Mouse (Mus musculus) lung, adult 18-20 months (tissue): Measurements from ENCODE around the gene Tmem178b.

Experiments
- DNase-seq, 2 experiments: peaks; one replicate each; pipeline ENCODE4 v3.0.0; 2022; ENCODE audit warnings: mixed read lengths in 2 of 2

Gene Tmem178b

DNA sequence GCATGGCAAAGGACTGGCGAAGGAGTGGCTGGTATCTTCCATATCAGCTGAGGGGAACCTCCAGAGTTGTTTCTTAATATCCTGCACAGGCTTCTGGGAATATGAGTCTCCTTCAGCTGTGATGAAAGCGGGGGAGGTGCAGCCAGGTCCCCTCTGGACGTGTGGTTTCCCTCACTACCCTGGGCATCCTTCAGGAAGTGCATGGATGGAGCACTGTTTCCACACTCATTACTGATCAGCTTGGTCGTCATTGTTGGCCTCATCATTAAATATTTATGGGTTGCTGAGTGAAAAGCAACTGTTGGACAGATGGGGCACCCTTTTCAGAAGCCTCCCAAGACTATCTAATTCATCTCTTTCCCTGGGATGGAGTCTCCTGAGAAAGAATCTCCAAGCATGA, 146.3 kb downstream of the Tmem178b start:
- DNase-seq, result no peak

DNA sequence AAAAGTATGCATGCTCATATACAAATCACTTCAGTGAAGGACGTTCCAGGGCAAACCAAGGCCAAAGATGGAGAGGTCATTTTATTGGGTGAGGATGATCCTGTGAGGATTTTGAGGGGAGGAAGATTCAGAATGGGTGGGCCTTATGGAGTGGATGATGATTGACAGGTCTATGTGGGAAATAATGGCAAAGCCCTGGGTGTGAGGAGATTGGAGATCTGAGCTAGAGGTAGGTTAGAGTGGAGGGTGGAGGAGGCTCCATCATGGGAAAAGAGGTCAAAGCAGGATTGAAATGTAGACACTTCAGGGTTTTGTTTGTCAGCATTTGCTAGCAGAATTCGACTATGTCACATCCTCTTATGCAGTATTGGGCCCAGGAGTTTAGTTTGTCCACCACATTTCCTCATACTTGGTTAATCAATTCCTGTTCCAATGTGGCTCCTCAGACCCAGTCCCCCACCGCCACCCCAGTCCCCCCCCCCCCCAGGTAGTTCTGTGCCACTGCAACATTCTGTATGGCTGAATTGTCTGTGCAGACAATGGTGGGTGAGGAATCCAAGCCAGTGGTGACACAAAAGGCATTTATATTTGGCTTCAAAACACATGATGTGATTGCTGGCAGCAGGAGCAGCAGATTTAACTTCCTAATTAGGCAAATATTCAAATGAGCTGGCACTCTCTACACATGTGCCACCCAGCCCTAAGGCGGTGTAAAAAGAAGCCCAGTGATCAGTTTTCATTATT, 150.7 kb downstream of the Tmem178b start:
- no peak for DNase-seq

DNA sequence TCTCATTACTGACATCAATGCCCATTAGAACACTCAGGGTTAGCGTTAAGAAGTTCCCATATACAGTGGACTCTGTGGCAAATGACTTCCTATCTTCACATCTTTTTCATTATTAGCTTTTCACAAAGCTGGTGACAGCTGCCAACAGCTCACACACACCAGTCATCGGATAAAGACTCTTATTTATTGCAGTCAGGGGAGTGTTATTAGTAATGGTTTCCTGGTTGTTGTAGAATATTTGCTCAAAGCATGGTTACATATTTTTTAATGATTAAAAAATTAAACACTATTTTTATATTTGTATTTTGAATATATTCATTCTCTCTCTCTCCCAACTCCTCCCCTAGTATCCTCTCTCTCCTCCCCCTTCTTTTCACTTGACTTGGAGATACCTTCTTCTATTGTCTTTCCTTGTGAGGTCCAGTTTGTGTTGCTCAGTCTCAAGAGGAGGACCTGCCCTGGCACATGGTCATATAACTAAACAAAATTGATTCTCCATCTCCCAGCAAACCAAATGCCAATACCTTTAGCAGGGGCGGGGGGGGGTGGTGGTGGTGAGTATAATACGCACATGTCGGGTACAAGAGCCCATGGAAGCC, 151.4 kb downstream of the Tmem178b start:
- DNase-seq, result no peak

DNA sequence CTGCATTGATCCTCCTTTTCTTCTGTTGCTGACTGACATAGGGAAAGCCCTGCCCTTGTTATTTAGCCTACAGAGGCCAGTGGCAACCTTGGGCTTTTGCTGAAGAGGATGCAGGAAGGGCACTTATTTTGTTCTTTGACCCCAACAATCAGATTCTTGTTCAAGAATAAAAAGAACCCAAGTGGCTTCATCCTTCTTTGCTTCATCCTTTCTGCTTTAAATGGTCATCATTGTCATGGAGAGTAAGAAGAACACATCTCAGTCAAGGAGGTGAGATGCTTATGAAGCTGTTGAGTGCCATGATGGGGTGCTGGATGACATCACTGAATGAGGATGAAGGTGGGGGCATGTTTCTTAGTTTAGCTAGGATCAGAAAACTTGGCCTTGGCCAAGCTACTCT, 159.8 kb downstream of the Tmem178b start:
- no peak for DNase-seq

DNA sequence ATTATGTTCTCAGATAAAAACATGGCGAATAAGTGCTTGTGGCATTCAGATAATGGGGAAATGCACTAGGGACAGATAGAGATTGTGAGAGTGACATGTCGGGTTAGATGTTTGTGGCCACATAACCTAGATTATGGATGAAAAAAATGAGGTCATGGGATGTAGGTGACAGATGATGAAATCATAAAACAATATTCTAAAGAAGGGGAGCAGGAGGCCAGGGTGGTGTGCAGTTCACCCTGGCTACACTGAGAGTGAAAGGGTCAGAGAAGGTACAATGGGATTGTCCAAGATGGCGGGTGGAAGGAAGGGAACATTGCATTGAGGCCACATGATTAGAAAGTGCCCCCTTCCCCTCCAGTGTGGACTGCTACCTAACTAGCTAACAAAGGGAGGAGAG, 160.9 kb downstream of the Tmem178b start:
- no peak for DNase-seq

DNA sequence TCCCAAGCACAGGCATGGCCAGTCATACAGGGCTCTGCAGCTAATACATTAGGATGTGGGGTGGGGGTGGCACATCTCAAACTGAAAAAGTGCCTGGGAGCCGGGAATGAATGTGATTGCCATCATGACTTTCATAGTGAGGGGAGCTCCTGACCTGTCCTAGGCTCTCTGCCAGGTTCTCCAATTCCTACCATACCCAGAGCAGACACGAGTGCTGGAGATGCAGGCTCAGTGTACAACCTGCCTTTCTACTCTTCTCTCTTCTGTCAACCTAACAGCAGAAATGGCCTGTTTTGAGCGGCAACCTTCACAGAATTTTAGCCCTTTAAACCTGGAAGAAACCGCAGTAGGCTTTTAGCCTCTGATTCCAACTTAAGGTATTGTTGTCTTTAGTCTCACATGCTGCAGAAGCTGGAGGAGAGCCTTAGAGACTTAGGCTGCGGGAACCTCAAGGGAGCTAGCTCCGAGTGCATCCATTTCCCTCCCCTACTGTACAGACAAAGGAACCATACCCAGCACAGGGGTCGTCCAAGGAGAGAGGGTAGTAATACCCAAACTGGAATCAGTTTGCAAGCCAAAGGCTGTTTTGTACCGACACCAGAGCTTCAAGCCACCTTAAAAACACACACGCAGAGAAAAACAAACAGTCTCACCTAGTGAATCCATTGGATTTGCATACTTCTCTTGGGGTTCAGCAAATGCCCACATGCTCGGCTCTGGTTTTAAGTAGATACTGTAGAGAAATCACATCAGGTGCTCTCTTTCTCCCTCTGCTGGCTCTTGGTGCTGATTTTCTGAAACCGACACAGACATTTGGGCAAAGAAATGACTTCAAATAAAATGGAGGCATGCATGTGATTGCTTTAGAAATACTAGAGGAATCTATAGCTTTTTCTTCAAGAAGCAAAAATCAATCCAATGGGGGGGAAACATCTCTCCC, 176.2 kb downstream of the Tmem178b start:
- no peak for DNase-seq

DNA sequence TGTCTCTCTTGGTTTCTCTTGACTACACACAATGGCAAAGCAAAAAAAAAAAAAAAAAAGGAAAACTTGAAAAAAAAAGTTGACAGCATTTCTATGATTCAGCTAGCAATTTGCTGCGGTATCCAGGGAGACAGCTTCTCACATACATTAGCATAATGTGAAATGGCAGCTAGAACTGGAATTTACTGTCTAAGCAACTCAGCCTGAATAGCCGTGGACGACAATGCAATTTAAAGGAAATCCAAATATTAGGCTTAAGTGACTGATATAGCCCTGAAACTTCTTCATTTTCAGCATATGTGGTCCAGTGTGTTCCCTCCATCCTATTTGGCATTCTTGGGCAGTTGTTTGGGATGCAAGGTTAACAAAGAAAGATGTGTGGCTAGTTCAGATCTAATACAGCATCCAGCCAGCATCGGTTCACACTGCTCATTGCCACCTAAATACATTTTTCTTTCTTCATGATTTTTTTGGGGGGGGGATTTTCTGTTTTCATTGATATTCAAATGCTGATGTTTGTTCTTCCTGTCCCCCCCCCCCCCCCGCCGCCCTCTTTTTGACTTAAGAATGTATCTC, 176.9 kb downstream of the Tmem178b start:
- DNase-seq, result no peak

DNA sequence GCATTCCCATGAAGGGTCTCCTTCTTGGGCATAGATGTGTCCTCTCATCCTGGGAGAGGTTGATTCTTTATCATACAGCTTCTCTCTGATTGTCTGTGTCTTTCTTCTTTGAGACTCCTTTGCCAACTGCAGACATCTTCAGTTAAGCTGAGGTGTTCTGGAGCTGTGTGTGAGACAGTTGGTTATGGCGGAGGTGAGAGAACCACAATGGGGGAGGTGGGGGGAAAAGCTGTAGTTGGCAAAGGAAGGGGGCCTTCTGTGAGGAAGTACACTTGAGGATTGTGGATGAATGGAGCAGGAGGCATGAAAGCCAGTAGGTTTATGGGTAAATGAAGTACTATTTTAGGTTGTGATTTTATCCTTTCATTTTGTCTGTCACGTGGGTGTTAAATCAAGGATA, 178.6 kb downstream of the Tmem178b start:
- DNase-seq, result no peak

DNA sequence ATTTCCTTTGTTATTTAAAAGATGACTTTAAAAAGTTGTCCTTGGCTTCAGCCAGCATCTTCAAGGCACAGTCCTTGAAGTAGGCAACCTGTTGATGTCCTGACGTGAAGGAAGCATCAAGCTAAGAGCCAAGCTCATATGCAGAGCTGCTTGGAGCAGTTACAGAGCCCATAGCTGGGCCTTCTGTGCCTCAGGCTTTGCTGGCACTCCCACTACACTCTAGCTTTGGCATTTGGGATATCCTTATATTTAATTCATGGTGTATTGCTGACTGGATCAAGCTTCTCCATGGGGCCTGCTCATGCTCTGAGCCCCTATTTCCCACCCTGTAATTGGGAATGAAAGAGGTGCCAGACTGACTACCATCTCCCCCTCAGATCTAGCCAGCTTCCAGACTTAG, 179.5 kb downstream of the Tmem178b start:
- no peak for DNase-seq

DNA sequence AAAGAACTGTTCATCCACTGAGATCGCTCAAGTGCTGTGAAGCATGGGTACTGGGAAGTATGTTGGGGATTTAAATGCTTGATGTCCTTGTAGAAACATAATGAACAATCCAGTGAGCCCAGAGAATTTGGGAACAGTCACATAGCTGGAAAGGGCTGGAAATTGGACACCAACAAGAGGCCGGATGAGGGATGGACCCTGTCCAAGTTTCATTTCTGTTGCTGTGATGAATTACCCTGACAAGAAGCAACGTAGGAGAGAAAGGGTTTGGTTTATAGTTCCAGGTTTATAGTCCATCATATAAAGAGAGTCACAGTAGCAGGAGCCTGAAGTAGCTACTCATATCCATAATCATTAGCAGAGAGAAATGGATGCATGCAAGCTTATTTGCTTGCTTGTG, 186.4 kb downstream of the Tmem178b start:
- no peak for DNase-seq

DNA sequence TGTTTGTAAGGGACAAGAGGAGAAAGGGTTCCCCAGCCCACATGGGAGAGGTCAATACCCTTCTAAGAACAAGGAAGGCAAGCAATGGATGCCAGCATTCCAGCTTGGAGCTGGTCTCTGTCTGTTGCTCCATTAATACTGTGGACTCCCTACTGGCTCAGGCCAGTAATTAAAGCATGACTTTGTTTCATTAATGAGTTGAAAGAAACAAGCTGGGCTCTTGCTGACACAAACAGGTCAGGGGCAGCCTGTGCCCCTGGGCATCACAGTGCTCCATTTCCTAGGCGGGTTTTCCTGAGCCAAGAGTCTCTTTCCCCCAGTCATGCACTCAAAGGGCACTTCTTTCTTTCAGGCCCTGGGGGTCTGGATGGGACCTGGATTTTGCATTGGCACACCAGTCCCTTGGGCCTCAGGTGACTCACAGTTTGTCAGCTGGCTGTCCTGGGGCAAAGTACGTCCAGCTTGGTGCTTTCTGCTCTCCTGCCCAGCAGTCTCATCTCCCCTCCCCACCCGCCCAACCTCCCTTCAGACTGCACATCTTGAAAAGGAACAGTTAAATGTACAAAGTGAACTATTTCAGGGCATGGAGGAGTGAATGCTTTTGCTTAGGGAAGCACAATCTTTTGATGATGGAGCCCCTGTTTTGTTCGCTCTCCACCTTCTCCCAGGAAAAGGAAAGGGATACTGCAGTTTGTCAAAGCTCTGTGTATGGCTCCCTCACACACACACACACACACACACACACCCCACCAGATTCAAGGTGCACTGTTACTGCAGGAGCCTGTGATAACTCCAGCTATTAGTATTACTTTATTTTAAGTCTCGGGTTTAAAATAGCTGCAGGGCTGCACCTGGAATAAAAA, 188.5 kb downstream of the Tmem178b start:
- no peak for DNase-seq

DNA sequence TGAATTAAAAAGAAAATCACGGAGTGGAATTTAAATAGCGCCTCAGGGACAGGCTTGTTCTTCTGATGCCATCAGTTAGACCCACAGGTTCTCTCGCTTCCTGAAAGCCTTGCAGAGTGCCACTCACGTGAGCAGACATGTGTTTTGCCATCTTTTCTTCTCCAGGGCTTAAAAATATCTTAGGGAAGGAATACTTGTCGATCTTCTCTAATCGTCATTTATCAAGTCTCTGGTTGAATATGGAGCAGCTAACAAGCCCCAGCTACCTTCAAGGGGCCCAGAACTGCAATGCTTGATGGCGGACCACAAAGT, 189.1 kb downstream of the Tmem178b start:
- no peak for DNase-seq

DNA sequence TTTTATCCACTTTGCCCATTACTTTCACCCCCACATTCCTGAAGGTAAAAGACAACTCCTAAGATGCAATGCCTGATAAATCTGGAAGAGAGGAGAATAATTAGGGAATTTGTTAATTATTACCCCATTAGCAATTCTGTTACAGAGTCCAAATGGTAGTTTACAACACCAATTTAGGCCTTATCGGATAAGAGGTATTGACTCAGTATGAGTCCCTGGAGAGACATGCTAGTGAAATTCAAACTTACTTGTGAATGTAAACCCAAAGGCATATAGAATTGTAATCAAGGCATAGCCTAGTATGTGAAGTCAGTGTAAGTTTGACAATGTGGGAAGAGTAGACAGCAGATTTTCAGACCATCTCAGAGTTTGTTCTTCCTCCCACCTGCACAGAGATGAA, 190.4 kb downstream of the Tmem178b start:
- no peak for DNase-seq

DNA sequence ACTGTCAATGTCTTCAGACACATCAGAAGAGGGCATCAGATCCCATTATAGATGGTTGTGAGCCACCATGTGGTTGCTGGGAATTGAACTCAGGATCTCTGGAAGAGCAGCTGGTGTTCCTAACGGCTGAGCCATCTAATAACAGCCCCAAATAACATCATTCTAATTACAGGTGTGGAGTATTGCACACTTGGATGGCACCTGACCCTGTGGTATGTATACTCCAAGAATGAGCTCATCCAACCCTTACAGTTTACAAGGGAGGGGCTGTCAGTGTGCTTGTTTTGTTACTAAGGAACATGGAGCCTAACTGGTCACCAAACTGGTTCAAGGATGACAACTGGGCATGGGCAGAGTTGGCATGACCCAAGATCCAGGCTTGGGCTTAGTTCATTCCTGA, 190.8 kb downstream of the Tmem178b start:
- no peak for DNase-seq

DNA sequence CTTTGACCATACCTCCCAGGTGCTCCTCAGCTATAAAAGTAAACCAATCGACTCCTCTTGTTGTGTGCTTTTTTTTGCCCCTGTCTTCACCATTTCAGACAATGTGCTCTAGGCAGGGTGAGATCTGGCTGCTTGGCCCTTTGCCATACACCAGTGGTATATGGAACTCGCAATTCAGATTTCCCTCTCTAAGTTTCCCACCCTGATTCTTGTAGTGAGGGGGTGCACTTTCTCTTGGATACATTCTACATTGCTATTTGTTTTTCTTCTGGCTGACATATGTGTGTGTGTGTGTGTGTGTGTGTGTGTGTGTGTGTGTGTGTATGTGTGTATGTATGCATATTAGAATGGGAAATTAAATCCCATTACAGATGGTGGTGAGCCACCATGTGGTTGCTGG, 191.3 kb downstream of the Tmem178b start:
- no peak for DNase-seq

DNA sequence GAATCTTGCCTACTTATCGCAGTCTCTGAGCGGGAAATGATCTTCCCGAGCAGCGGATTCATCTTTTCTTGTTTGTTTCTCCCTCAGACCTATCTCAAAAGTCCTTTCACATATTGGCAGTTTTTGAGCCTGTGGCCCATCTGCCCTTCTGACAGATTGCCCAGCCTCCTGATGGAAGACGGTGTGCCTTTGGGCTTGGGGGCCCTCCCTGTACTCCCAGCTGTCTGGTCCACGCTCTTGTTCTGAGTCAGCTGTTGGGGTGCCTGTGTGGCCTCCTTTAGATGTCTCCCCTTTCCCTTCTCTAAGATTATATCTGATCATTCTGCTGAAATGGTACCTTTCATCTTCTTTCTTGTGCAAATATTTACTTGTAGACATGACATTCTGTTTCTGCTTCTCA, 195.4 kb downstream of the Tmem178b start:
- DNase-seq, result no peak

DNA sequence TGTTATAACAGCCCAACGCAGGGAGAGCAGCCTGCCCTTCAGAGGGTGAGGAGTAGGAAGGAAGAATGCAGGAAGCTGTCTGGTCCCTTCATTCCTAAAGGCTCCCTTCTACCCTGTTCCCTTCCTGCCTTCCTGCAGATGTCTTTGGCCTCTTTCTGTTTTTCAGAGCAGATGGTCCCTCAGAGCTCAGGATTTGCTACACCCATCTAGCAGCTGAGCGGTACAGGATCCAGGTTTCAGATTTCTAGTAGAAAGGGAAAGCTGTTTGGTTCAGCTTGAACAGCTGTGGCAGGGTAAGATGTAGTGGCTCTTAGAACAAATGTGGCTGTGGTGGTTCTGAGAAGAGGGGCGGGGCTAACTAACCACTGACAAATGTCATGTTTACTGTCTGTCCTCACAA, 197.9 kb downstream of the Tmem178b start:
- no peak for DNase-seq

DNA sequence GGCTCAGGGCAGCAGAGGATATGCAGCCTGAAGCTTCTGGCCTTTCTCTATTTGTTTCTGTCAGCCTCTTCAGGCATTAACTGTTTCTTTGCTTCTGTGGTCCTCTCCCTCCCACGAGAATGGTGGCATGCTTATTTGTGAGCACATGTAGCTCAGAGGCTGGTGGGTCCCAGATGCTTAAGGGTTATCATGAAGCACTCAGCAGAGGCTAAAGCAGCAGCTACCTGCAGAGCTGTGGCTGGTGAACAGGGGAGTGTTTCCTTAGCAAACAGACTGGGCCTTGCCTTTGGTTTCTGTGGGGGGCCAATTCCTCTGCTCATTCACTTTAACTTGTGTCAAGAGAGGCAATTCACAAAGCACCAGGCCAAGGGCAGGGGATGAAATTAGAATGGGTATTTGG, 203.0 kb downstream of the Tmem178b start:
- DNase-seq, result no peak

DNA sequence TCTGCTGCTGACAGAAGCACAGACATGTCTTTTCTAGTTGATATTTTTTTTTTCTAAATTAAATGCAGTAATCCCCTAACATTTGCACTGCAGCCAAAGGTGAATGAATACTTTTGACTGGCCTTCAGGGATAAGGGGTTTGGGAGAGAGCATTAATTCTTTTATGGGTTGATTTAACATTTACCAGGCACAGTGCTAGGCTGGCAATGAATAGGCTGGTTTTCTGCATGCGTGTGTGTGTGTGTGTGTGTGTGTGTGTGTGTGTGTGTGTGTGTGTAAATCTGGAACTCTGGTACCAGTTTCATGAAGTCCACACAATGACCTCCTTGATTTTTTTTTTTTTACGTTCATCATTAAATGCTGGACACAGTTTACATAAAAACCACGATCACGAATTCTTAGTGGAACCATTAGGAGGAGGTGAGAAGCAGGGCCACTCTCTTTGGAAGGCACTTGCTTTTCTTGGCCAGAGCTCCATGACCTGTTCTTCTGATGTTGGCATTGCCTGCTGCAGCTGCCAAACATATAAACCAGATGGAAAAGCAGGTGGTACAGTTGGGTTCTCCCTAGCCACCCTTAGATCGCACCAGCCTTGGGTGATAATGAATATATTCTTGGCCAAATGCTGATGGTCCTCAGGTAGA, 203.7 kb downstream of the Tmem178b start:
- DNase-seq, result no peak

DNA sequence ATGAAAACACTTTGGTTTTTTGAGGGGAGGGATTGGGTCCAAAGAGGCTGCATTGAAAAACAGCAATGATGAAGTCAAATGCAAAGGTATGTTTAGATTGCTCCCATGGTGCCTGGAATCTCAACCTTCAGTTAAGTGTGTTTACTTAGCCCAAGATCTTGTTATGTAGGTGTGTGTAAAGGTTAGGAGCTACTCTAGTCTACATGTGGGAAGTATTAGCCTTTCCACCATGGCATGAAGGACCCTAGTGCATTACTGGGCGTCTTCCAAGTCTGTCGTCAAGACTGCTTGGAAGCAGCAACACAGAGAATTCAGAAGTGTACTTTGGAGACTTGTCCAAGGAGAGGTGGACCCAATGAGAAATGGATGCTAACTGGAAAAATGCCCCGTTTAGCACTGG, 205.3 kb downstream of the Tmem178b start:
- DNase-seq, result peak; percentile 10 to 50

DNA sequence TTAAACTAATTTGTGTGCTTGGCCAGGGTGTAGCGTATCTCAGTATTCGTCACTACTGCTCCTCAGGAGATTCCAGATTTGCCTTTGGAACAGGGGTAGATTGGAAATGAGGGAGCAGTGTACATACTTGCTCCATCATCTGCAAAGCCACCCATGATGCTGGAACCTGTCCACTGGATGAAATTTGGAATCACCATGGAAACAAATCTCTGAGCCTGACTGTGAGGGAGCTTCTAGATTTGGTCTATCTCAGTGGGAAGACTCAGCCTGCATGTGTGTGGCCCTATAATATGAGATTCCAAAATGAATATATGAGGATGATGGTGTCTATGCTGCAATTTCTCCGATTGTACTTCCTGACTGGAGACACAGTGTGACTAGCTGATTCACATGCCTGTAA, 210.7 kb downstream of the Tmem178b start:
- DNase-seq, result no peak

DNA sequence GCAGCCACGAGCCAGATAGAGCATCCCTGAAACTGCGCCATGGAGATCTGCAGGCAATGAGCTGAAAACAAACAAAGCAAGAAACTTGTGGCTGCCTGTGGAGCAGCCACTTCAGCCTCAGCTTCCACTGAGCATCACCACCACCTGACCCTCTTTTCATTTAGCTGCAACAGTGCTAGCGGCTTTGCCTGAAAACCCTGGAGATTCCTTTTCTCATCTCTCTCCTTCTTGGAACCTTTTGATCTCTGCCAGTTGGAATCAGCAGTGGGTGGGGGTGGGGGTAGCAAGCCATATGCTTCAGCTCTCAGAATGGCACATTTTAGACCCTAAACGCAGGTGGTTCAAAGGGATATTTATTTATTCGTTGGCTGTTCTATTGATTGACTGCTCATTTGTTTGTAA, 218.2 kb downstream of the Tmem178b start:
- DNase-seq, result no peak
